Comparison of ENCODE assay signal across 7 mouse cellular contexts in the genomic region with DNA sequence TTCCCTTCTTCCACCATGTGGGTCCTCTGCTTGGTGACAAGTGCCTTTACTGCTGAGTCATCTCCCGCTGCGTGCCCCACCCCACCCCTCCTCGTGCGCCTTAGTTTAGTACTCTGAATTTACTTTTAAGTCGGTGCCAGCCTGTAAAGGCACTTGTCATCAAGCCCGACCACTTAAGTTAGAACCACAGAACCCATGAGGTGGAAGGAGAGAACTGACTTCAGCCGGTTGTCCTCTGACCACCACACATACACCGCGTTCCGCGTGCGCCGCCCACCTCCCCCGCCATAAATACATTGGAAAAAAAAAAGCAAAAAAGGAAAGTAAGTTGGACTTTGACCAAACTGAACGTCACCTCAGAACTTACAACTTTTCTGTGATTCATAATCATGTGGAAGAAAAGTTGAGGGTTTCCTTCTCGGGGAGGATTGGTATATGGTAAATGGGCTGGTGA. TPM values are rescaled to one million over a fixed set of nuclear protein-coding genes. Genes with fewer than 3 reads are reported as not detected.
DNase-seq lines count a peak whose midpoint lies in the region; ATAC-seq and TF ChIP-seq lines count a peak whose summit lies in the region.

No protein-coding gene starts in this region.

- no peaks in the 10 kb centered on the region for H3K27me3 ChIP-seq in CH12.LX (replicated peaks)
- H3K27me3 ChIP-seq in intestine, postnatal 0 days (replicated peaks; ENCODE audit: control insufficient read depth, insufficient read depth, low read length) = no peaks in the 10 kb centered on the region
- H3K27me3 ChIP-seq in midbrain, embryonic 11.5 days (ENCODE audit: control insufficient read depth, insufficient read depth, low read length) = no peaks in the 10 kb centered on the region

- in situ Hi-C loops in CH12.LX (cut with MboI; ENCODE audit: low pct_ligation_motif_present, low pct_unique_long_range_greater_than_20kb, low sequenced_read_pairs) = loop anchor here (5.0 kb wide), 1 partner anchor 34 kb away; a partner anchor contains a TSS

- peak; percentile 30 for TF ChIP-seq POLR2A in CH12.LX (IDR thresholded peaks at IDR 0.05; ENCODE audit: low read depth, low read length)

- DNase-seq in B cell, adult 2 months = peak; percentile 47 to 54
- DNase-seq in CH12.LX (ENCODE audit: extremely low read depth) = peak; percentile 44
- no peak for DNase-seq in midbrain, embryonic 11.5 days (ENCODE audit: low spot score, missing footprints)
- DNase-seq in left cerebral cortex, adult 18-20 months (ENCODE audit: low spot score in 2 of 2) = no peak
- no peak for DNase-seq in ovary, adult 18-20 months (ENCODE audit: low spot score)

- H3K4me2 ChIP-seq in CH12.LX (ENCODE audit: insufficient read depth, low read depth, poor library complexity, severe bottlenecking) = peak overlapping the region; percentile 73
- peak overlapping the region; percentile 98 for H3K4me2 ChIP-seq in intestine, postnatal 0 days (replicated peaks; ENCODE audit: low read depth)
- H3K4me2 ChIP-seq in midbrain, embryonic 11.5 days = peak overlapping the region; percentile 61

- peaks cover 14 to 42% of the 10 kb centered on the region in 2 experiments; a peak in 3 of 4 replicates for H3K4me1 ChIP-seq in CH12.LX (ENCODE audit: control insufficient read depth in 1 of 2, insufficient read depth in 2 of 2)
- H3K4me1 ChIP-seq in intestine, postnatal 0 days (replicated peaks; ENCODE audit: control insufficient read depth, insufficient read depth, low read length) = peaks cover 12% of the 10 kb centered on the region; the same call in 1 of the 2 replicates
- peaks cover 14% of the 10 kb centered on the region for H3K4me1 ChIP-seq in midbrain, embryonic 11.5 days (ENCODE audit: control insufficient read depth, insufficient read depth, low read length)

- no peak for TF ChIP-seq RAD21 in CH12.LX (IDR thresholded peaks at IDR 0.05; ENCODE audit: low read depth, low read length)

- no peak for TF ChIP-seq CTCF in CH12.LX (conservative IDR thresholded peaks at IDR 0.05 in 1 of 2, IDR thresholded peaks at IDR 0.05 in 1 of 2; ENCODE audit: low read depth in 2 of 2, low read length in 2 of 2)
- TF ChIP-seq CTCF in intestine, postnatal 0 days (IDR thresholded peaks at IDR 0.05; ENCODE audit: low read depth) = no peak

- no peaks in the 10 kb centered on the region for H3K9me3 ChIP-seq in CH12.LX (replicated peaks; ENCODE audit: low read length)
- no peaks in the 10 kb centered on the region for H3K9me3 ChIP-seq in intestine, postnatal 0 days (ENCODE audit: control insufficient read depth)
- no peaks in the 10 kb centered on the region for H3K9me3 ChIP-seq in midbrain, embryonic 11.5 days (ENCODE audit: control insufficient read depth, low read length)

- H3K36me3 ChIP-seq in CH12.LX (replicated peaks in 1 of 2; ENCODE audit: control insufficient read depth in 1 of 2, insufficient read depth in 1 of 2, low read length in 1 of 2) = peaks cover 17 to 39% of the 10 kb centered on the region in 2 experiments
- H3K36me3 ChIP-seq in intestine, postnatal 0 days (ENCODE audit: control insufficient read depth, insufficient read depth) = no peaks in the 10 kb centered on the region
- no peaks in the 10 kb centered on the region for H3K36me3 ChIP-seq in midbrain, embryonic 11.5 days (ENCODE audit: control insufficient read depth, insufficient read depth, low read length)

- peak; percentile 91 for ATAC-seq in erythroid progenitor cell, adult 5-6 weeks (replicated peaks; ENCODE audit: low FRiP score, poor library complexity, severe bottlenecking)
- ATAC-seq in intestine, postnatal 0 days = peak; percentile 64
- no peak for ATAC-seq in midbrain, embryonic 11.5 days (ENCODE audit: low FRiP score)

- TF ChIP-seq EP300 in CH12.LX (IDR thresholded peaks at IDR 0.05; ENCODE audit: low read length) = no peak

- peaks cover 37% of the 10 kb centered on the region for H3K79me2 ChIP-seq in CH12.LX (replicated peaks; ENCODE audit: control insufficient read depth, extremely low read depth, insufficient read depth, poor library complexity, severe bottlenecking)

- peak overlapping the region; percentile 73 for H3K27ac ChIP-seq in CH12.LX (ENCODE audit: insufficient read depth, low read depth)
- peak overlapping the region; percentile 74 for H3K27ac ChIP-seq in intestine, postnatal 0 days (ENCODE audit: low read depth, low read length)
- H3K27ac ChIP-seq in midbrain, embryonic 11.5 days (ENCODE audit: low read depth, low read length) = no peak overlapping the region

- WGBS in intestine, postnatal 0 days = 17% methylated on average over 16 of the region's 16 CpGs
- 42% methylated on average over 16 of the region's 16 CpGs for WGBS in midbrain, embryonic 11.5 days

- dilution Hi-C loops in CH12.LX (cut with MboI; ENCODE audit: extremely low pct_ligation_motif_present, extremely low pct_unique_long_range_greater_than_20kb, low sequenced_read_pairs) = no loop called here

- H3K4me3 ChIP-seq in CH12.LX (replicated peaks in 1 of 3; ENCODE audit: low read depth in 2 of 3, low read length in 2 of 3, poor library complexity in 1 of 3) = peak overlapping the region; percentile 51 to 57 (median 55)
- peak overlapping the region; percentile 52 for H3K4me3 ChIP-seq in intestine, postnatal 0 days (ENCODE audit: low read depth, low read length)
- H3K4me3 ChIP-seq in midbrain, embryonic 11.5 days (ENCODE audit: low read depth, low read length) = no peak overlapping the region

- H3K9ac ChIP-seq in CH12.LX (ENCODE audit: insufficient read depth, low read depth) = peak overlapping the region; percentile 41
- peak overlapping the region; percentile 46 for H3K9ac ChIP-seq in intestine, postnatal 0 days (ENCODE audit: low read depth, low read length)
- H3K9ac ChIP-seq in midbrain, embryonic 11.5 days (ENCODE audit: low read length) = no peak overlapping the region

TF ChIP-seq in CH12.LX, 34 proteins besides CTCF, POLR2A, EP300 and RAD21:
- TF ChIP-seq MYC (IDR thresholded peaks at IDR 0.05; ENCODE audit: low read depth, low read length) = peak; percentile 88
- no peak for TF ChIP-seq ETS1 (conservative IDR thresholded peaks at IDR 0.05; ENCODE audit: low read depth, low read length)
- TF ChIP-seq SIN3A (IDR thresholded peaks at IDR 0.05; ENCODE audit: low read length) = peak; percentile 53; the same call in 1 of the 2 replicates
- TF ChIP-seq GABPA (IDR thresholded peaks at IDR 0.05; ENCODE audit: insufficient replicate concordance, low read depth, low read length) = peak; percentile 14; the same call in 1 of the 2 replicates
- TF ChIP-seq BHLHE40 (IDR thresholded peaks at IDR 0.05; ENCODE audit: low read depth, low read length) = peak; percentile 57; the same call in 1 of the 2 replicates
- TF ChIP-seq ZNF384 (IDR thresholded peaks at IDR 0.05; ENCODE audit: low read depth, low read length) = peak; percentile 74
- TF ChIP-seq USF1 (IDR thresholded peaks at IDR 0.05; ENCODE audit: low read depth, low read length) = no peak
- TF ChIP-seq MAFK (IDR thresholded peaks at IDR 0.05; ENCODE audit: insufficient replicate concordance, low read length) = peak; percentile 96
- TF ChIP-seq MXI1 (IDR thresholded peaks at IDR 0.05; ENCODE audit: low read depth, low read length) = peak; percentile 83; the same call in 1 of the 2 replicates
- TF ChIP-seq NELFE (IDR thresholded peaks at IDR 0.05; ENCODE audit: low read depth, low read length) = 0 out of 2 replicates have a peak, but pooled peaks have one; percentile 20
- TF ChIP-seq MAX (IDR thresholded peaks at IDR 0.05; ENCODE audit: low read length) = peak; percentile 78
TF ChIP-seq in CH12.LX: peak in this region for 9.

RNA-seq across cellular contexts. Expression of a gene that starts 31.4 kb away (rescaled TPM):
- total RNA-seq in CH12.LX (2012; rRNA removed) = 15.9 and 16.6 TPM in 2 replicates
- total RNA-seq in CH12.LX (2014; rRNA removed) = 5.2 and 7.0 TPM in 2 replicates
- 26.1 and 29.2 TPM in 2 replicates for polyA plus RNA-seq in CH12.LX (2012; ENCODE audit: insufficient read length, low read depth)
- 13.4 and 18.0 TPM in 2 replicates for total RNA-seq in erythroid progenitor cell, adult 5-6 weeks (2015; ENCODE audit: low replicate concordance)
- total RNA-seq in erythroid progenitor cell, adult 5-6 weeks (2017; ENCODE audit: low replicate concordance) = 6.9 and 10.8 TPM in 2 replicates
- 14.5 and 15.3 TPM in 2 replicates for polyA plus RNA-seq in intestine, postnatal 0 days (2015; fragmentation: Nextera tagmentation; extraction: Ambion mirVana)
- 24.5 and 28.8 TPM in 2 replicates for polyA plus RNA-seq in midbrain, embryonic 11.5 days (2014; fragmentation: Nextera tagmentation; extraction: Ambion mirVana)
- 10 to 100 TPM; 32.7 to 35.0 TPM for total RNA-seq in left cerebral cortex, adult 18-20 months (2021)

Comparison
In these comparisons a context has a peak if more than half of its experiments do, and no peak if none do; other contexts are left out.
1. DNase-seq: peak in B cell, adult 2 months (2 of 2) and CH12.LX (single experiment); none in midbrain, embryonic 11.5 days (single experiment), left cerebral cortex, adult 18-20 months (0 of 2) and ovary, adult 18-20 months (single experiment).
2. Peak in every context shown above with its lines, with median percentiles within 50 percentile points of each other: H3K4me2 ChIP-seq.